Mouse (Mus musculus) neural tube, embryonic 11.5 days (tissue): ENCODE data around the gene Gng12. TPM values are rescaled to one million over a fixed set of nuclear protein-coding genes. Genes with fewer than 3 reads are reported as not detected.

ENCODE experiments used
- ATAC-seq: fragments of 200-750 bp; cut with Nextera tagmentation; 2 replicates; pipeline ENCODE4 v1.8.0; 2017; ENCODE audit warnings: moderate number of reproducible peaks, mild to moderate bottlenecking, moderate TSS enrichment, moderate library complexity; ENCODE audit not compliant: insufficient read depth, low FRiP score, low TSS enrichment
- DNase-seq: peaks from one replicate; pipeline ENCODE4 v3.0.0-alpha.2; 2015; ENCODE audit warnings: low spot score
- H3K27ac ChIP-seq: fragments of 300-500 bp; sonication (generic); 2 replicates; pipeline ENCODE4 v1.5.1; 2014; ENCODE audit warnings: low read depth, mild to moderate bottlenecking, low read length
- H3K27me3 ChIP-seq: fragments of 300-500 bp; sonication (generic); 2 replicates; pipeline ENCODE4 v1.6.1; 2014; ENCODE audit warnings: mild to moderate bottlenecking, low read length, mixed read lengths; ENCODE audit not compliant: control insufficient read depth, insufficient read depth
- H3K36me3 ChIP-seq: fragments of 300-500 bp; sonication (generic); 2 replicates; pipeline ENCODE4 v1.6.1; 2014; ENCODE audit warnings: mild to moderate bottlenecking, low read length, moderate library complexity, mixed read lengths; ENCODE audit not compliant: control insufficient read depth, insufficient read depth
- H3K4me1 ChIP-seq: fragments of 300-500 bp; sonication (generic); 2 replicates; pipeline ENCODE4 v1.6.1; 2014; ENCODE audit warnings: low read length, mixed read lengths; ENCODE audit not compliant: control insufficient read depth, insufficient read depth
- H3K4me2 ChIP-seq: fragments of 300-500 bp; sonication (generic); 2 replicates; pipeline ENCODE4 v1.6.1; 2014; ENCODE audit warnings: low read depth, mild to moderate bottlenecking, moderate library complexity
- H3K4me3 ChIP-seq: fragments of 300-500 bp; sonication (generic); 2 replicates; pipeline ENCODE4 v1.5.1; 2014; ENCODE audit warnings: low read depth, low read length
- H3K9ac ChIP-seq: fragments of 300-500 bp; sonication (generic); 2 replicates; pipeline ENCODE4 v1.6.1; 2014; ENCODE audit warnings: mild to moderate bottlenecking, low read length
- H3K9me3 ChIP-seq: fragments of 300-500 bp; sonication (generic); 2 replicates; pipeline ENCODE4 v1.6.1; 2016; ENCODE audit warnings: low read length; ENCODE audit not compliant: control insufficient read depth
- WGBS: fragments of 180-500 bp; shearing (Covaris S2); extraction: QIAGEN DNeasy Blood & Tissue Kit; methylation state at CpG from one replicate; pipeline ENCODE4 v1.1.7; 2014; 5-methylcytosine and 5-hydroxymethylcytosine counted together
- polyA plus RNA-seq: library from polyadenylated mRNA; unstranded; fragments of >200 nt; fragmentation: Nextera tagmentation; extraction: Ambion mirVana; gene quantifications from 2 replicates; pipeline ENCODE4 v1.2.1, GENCODE M21; 2014

Gng12 gene
- polyA plus RNA-seq, 1 experiment from 2014 or later: 53.1 TPM

- Histone ChIP-seq H3K4me1 (no peaks in the 10 kb centered on the region; the same call in 1 of the 2 replicates), H3K36me3 (no peaks in the 10 kb centered on the region), H3K4me3 (no peak overlapping the region), H3K4me2 (no peak overlapping the region), H3K9ac (no peak overlapping the region), H3K27me3 (no peaks in the 10 kb centered on the region), H3K9me3 (no peaks in the 10 kb centered on the region), H3K27ac (no peak overlapping the region)
- WGBS: 93% methylated on average over 4 of the region's 4 CpGs
- DNase-seq: no peak
- ATAC-seq: no peak
These were observed 79.3 kb downstream of the Gng12 start for GRCm38 (mm10) chr6:66975522-66975921.

GRCm38 (mm10) chr6:66979197-66979596 is 83.0 kb downstream of the Gng12 start:
- no peak overlapping the region for H3K27ac ChIP-seq
- H3K4me3 ChIP-seq: no peak overlapping the region
- ATAC-seq (no peak), DNase-seq (no peak)
- no peak overlapping the region for H3K4me2 ChIP-seq
- no peaks in the 10 kb centered on the region for H3K9me3 ChIP-seq
- no peaks in the 10 kb centered on the region for H3K27me3 ChIP-seq
- no peak overlapping the region for H3K9ac ChIP-seq
- WGBS: 88% methylated on average over 1 of the region's 1 CpGs
- H3K4me1 ChIP-seq: no peaks in the 10 kb centered on the region
- H3K36me3 ChIP-seq: no peaks in the 10 kb centered on the region

GRCm38 (mm10) chr6:66980040-66980439 is 83.8 kb downstream of the Gng12 start:
- ATAC-seq (no peak), DNase-seq (no peak)
- Histone ChIP-seq H3K4me2 (no peak overlapping the region), H3K36me3 (no peaks in the 10 kb centered on the region), H3K9me3 (no peaks in the 10 kb centered on the region), H3K9ac (no peak overlapping the region), H3K4me1 (no peaks in the 10 kb centered on the region), H3K27me3 (no peaks in the 10 kb centered on the region), H3K4me3 (no peak overlapping the region), H3K27ac (no peak overlapping the region)
- WGBS: 83% methylated on average over 4 of the region's 4 CpGs

- H3K9ac ChIP-seq: no peak overlapping the region
- DNase-seq (no peak), ATAC-seq (no peak)
- no peaks in the 10 kb centered on the region for H3K4me1 ChIP-seq
- no peaks in the 10 kb centered on the region for H3K9me3 ChIP-seq
- H3K27ac ChIP-seq: no peak overlapping the region
- H3K27me3 ChIP-seq: no peaks in the 10 kb centered on the region
- 87% methylated on average over 3 of the region's 3 CpGs for WGBS
- H3K4me3 ChIP-seq: no peak overlapping the region
- H3K4me2 ChIP-seq: no peak overlapping the region
- no peaks in the 10 kb centered on the region for H3K36me3 ChIP-seq
These were observed 85.2 kb downstream of the Gng12 start for GRCm38 (mm10) chr6:66981366-66981765.

- H3K36me3 ChIP-seq: no peaks in the 10 kb centered on the region
- H3K27ac ChIP-seq: no peak overlapping the region
- H3K27me3 ChIP-seq: no peaks in the 10 kb centered on the region
- no peak overlapping the region for H3K4me3 ChIP-seq
- DNase-seq: no peak
- no peak overlapping the region for H3K4me2 ChIP-seq
- no peaks in the 10 kb centered on the region for H3K4me1 ChIP-seq
- no peaks in the 10 kb centered on the region for H3K9me3 ChIP-seq
- no peak overlapping the region for H3K9ac ChIP-seq
- WGBS: 68% methylated on average over 1 of the region's 1 CpGs
- no peak for ATAC-seq
These were observed 85.7 kb downstream of the Gng12 start for GRCm38 (mm10) chr6:66981864-66982263.

- no peaks in the 10 kb centered on the region for H3K4me1 ChIP-seq
- DNase-seq: no peak
- 89% methylated on average over 5 of the region's 5 CpGs for WGBS
- H3K27me3 ChIP-seq: no peaks in the 10 kb centered on the region
- H3K27ac ChIP-seq: no peak overlapping the region
- no peaks in the 10 kb centered on the region for H3K36me3 ChIP-seq
- H3K9ac ChIP-seq: no peak overlapping the region
- no peak overlapping the region for H3K4me2 ChIP-seq
- ATAC-seq: no peak
- no peaks in the 10 kb centered on the region for H3K9me3 ChIP-seq
- H3K4me3 ChIP-seq: no peak overlapping the region
These were observed 87.9 kb downstream of the Gng12 start for GRCm38 (mm10) chr6:66984079-66984478.

- Histone ChIP-seq H3K4me3 (no peak overlapping the region), H3K27ac (no peak overlapping the region), H3K4me2 (no peak overlapping the region), H3K9ac (no peak overlapping the region), H3K27me3 (no peaks in the 10 kb centered on the region), H3K9me3 (no peaks in the 10 kb centered on the region), H3K4me1 (no peaks in the 10 kb centered on the region), H3K36me3 (no peaks in the 10 kb centered on the region)
- DNase-seq (no peak), ATAC-seq (no peak)
- 92% methylated on average over 3 of the region's 3 CpGs for WGBS
These were observed 88.5 kb downstream of the Gng12 start for GRCm38 (mm10) chr6:66984672-66985071.

GRCm38 (mm10) chr6:66985500-66985899 is 89.3 kb downstream of the Gng12 start:
- ATAC-seq (no peak), DNase-seq (no peak)
- Histone ChIP-seq H3K9ac (no peak overlapping the region), H3K27me3 (no peaks in the 10 kb centered on the region), H3K27ac (no peak overlapping the region), H3K36me3 (no peaks in the 10 kb centered on the region), H3K4me1 (no peaks in the 10 kb centered on the region), H3K9me3 (no peaks in the 10 kb centered on the region), H3K4me3 (no peak overlapping the region), H3K4me2 (no peak overlapping the region)
- WGBS: 73% methylated on average over 7 of the region's 7 CpGs

GRCm38 (mm10) chr6:66986063-66986462 is 89.9 kb downstream of the Gng12 start:
- no peaks in the 10 kb centered on the region for H3K27me3 ChIP-seq
- ATAC-seq (no peak), DNase-seq (no peak)
- no peak overlapping the region for H3K4me3 ChIP-seq
- H3K27ac ChIP-seq: no peak overlapping the region
- H3K36me3 ChIP-seq: no peaks in the 10 kb centered on the region
- H3K4me1 ChIP-seq: no peaks in the 10 kb centered on the region
- no peak overlapping the region for H3K4me2 ChIP-seq
- no peaks in the 10 kb centered on the region for H3K9me3 ChIP-seq
- H3K9ac ChIP-seq: no peak overlapping the region
- WGBS: 84% methylated on average over 12 of the region's 12 CpGs
